Mouse (Mus musculus): ENCODE results near the gene Dusp9.

GRCm38 (mm10) chrX:73660284-73660665 is 21.1 kb downstream of the Dusp9 start:
- TF ChIP-seq POLR2A (IDR thresholded peaks at IDR 0.05; ENCODE audit: insufficient read length, low read depth), result no peak
- TF ChIP-seq CEBPB (IDR thresholded peaks at IDR 0.05; ENCODE audit: insufficient read depth, poor library complexity, severe bottlenecking), result no peak
- no peak for TF ChIP-seq E2F4 (IDR thresholded peaks at IDR 0.05; ENCODE audit: insufficient read depth)
